1 mouse cellular context compared by ENCODE assay signal in the genomic region with DNA sequence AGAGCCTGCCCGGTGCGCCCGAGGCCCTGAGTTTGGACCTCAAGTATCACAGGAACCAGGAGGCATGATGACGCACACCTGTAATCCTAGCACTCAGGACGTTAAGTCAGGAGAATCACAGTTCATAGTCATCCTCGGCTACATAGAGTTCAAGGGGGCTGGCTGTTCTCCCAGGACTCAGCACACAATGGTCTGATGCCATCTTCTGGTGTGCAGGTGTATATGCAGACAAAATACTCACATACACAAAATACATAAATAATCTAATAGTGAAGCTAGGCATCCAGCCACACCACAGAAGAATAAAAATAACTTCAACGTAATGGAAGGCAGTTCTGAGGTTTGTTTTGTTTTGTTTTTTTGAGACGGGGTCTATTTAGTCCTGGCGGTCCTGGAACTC.
A peak's percentile ranks its signal among the peaks of the same experiment; 100 is the strongest.
TF ChIP-seq lines count a peak whose summit lies in the region.

No protein-coding gene starts in this region.

TF ChIP-seq in MEL, 35 proteins besides CTCF, POLR2A, EP300 and RAD21:
- TF ChIP-seq HCFC1 (IDR thresholded peaks at IDR 0.05; ENCODE audit: low read depth, low read length) (no peak), SMC3 (IDR thresholded peaks at IDR 0.05; ENCODE audit: low read depth, low read length) (peak; percentile 56)
TF ChIP-seq in MEL: peak in this region for 1.
